Comparison of ENCODE assay signal across 10 mouse cellular contexts in the genomic region with DNA sequence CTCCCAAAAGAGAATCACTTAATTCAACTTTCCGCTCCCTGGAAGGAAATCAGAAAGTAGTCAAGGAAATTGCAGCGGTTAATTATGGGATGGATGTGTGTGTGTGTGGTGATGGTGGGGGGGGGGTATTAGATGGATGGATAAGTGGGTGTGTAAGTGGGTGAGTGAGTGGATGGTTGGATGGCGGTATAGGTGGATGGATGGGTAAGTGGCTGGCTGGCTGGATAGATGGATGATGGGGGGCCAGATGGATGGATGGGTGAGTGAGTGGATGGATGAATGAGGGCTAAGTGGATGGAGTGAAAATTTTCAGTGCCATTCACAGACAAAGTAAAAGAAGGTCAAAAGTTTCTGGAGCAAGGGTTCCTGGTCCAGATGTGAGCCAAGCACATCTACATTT. TPM values are rescaled to one million over a fixed set of nuclear protein-coding genes. Genes with fewer than 3 reads are reported as not detected.
DNase-seq lines count a peak whose midpoint lies in the region; ATAC-seq lines count a peak whose summit lies in the region.
"Had no signal": no experiment of that assay in that cellular context is flagged by ENCODE, and none has a peak within 500 bp of the region (broad histone marks: within the 10 kb centered on the region; RNA-seq: fewer than 3 reads in every experiment).

No protein-coding gene starts in this region.

- 45% methylated on average over 3 of the region's 3 CpGs for WGBS in lung, embryonic 15.5 days
- WGBS in forebrain, embryonic 10.5 days, result 49% methylated on average over 3 of the region's 3 CpGs
- 50% methylated on average over 3 of the region's 3 CpGs for WGBS in limb, embryonic 10.5 days
- 44% methylated on average over 3 of the region's 3 CpGs for WGBS in neural tube, embryonic 14.5 days

- peaks cover 39% of the 10 kb centered on the region for H3K4me1 ChIP-seq in lung, embryonic 15.5 days
- H3K4me1 ChIP-seq in forebrain, embryonic 10.5 days, result peaks cover 56% of the 10 kb centered on the region
- peaks cover 78% of the 10 kb centered on the region for H3K4me1 ChIP-seq in limb, embryonic 10.5 days
- peaks cover 7% of the 10 kb centered on the region for H3K4me1 ChIP-seq in neural tube, embryonic 14.5 days (ENCODE audit: control insufficient read depth, insufficient read depth, low read length)

- peak overlapping the region; percentile 56 for H3K4me3 ChIP-seq in lung, embryonic 15.5 days
- H3K4me3 ChIP-seq in forebrain, embryonic 10.5 days, result peak overlapping the region; percentile 77
- peak overlapping the region; percentile 84 for H3K4me3 ChIP-seq in limb, embryonic 10.5 days
- peak overlapping the region; percentile 52; the same call in 1 of the 2 replicates for H3K4me3 ChIP-seq in neural tube, embryonic 14.5 days (ENCODE audit: low read depth, low read length)

- intact Hi-C loops in gastrocnemius, postnatal 14 days (cut with DNase I; ENCODE audit: low total_unique reads), result no loop called here

- H3K9ac ChIP-seq in lung, embryonic 15.5 days, result peak overlapping the region; percentile 72; the same call in 1 of the 2 replicates
- H3K9ac ChIP-seq in neural tube, embryonic 14.5 days (replicated peaks; ENCODE audit: low read depth, low read length), result no peak overlapping the region

- H3K9me3 ChIP-seq in lung, embryonic 15.5 days, result no peaks in the 10 kb centered on the region
- H3K9me3 ChIP-seq in forebrain, embryonic 10.5 days, result no peaks in the 10 kb centered on the region
- H3K9me3 ChIP-seq in limb, embryonic 10.5 days (replicated peaks), result no peaks in the 10 kb centered on the region
- H3K9me3 ChIP-seq in neural tube, embryonic 14.5 days (ENCODE audit: control insufficient read depth, low read length), result no peaks in the 10 kb centered on the region

- ATAC-seq in lung, embryonic 15.5 days (ENCODE audit: borderline replicate concordance, extremely low read depth, low FRiP score, low TSS enrichment), result no peak
- ATAC-seq in neural tube, embryonic 14.5 days (ENCODE audit: low read depth), result no peak

- peak overlapping the region; percentile 75 for H3K4me2 ChIP-seq in lung, embryonic 15.5 days
- H3K4me2 ChIP-seq in neural tube, embryonic 14.5 days (ENCODE audit: low read depth, low read length), result peak overlapping the region; percentile 93

- H3K27me3 ChIP-seq in lung, embryonic 15.5 days, result no peaks in the 10 kb centered on the region
- peaks cover 12% of the 10 kb centered on the region for H3K27me3 ChIP-seq in forebrain, embryonic 10.5 days (ENCODE audit: poor library complexity, severe bottlenecking)
- no peaks in the 10 kb centered on the region for H3K27me3 ChIP-seq in limb, embryonic 10.5 days (ENCODE audit: low read depth, poor library complexity, severe bottlenecking)
- peaks cover 3% of the 10 kb centered on the region for H3K27me3 ChIP-seq in neural tube, embryonic 14.5 days (ENCODE audit: control insufficient read depth, insufficient read depth, low read length)

- DNase-seq in lung, postnatal 36 days, result no peak
- DNase-seq in forebrain, embryonic 10.5 days (ENCODE audit: extremely low spot score, low spot score), result no peak
- no peak for DNase-seq in limb, embryonic 10.5 days (ENCODE audit: low spot score)
- no peak for DNase-seq in thymus, postnatal 25 days
- no peak for DNase-seq in gastrocnemius, postnatal 14 days
- DNase-seq in frontal cortex, postnatal 25 days (ENCODE audit: low spot score in 2 of 2), result no peak

- H3K36me3 ChIP-seq in lung, embryonic 15.5 days, result no peaks in the 10 kb centered on the region
- no peaks in the 10 kb centered on the region for H3K36me3 ChIP-seq in forebrain, embryonic 10.5 days (replicated peaks)
- peaks cover 8% of the 10 kb centered on the region; the same call in 1 of the 2 replicates for H3K36me3 ChIP-seq in limb, embryonic 10.5 days
- no peaks in the 10 kb centered on the region for H3K36me3 ChIP-seq in neural tube, embryonic 14.5 days (ENCODE audit: control insufficient read depth, insufficient read depth, low read length)

- no peak overlapping the region for H3K27ac ChIP-seq in lung, embryonic 15.5 days
- H3K27ac ChIP-seq in forebrain, embryonic 10.5 days, result peak overlapping the region; percentile 86; the same call in 1 of the 2 replicates
- peak overlapping the region; percentile 91 for H3K27ac ChIP-seq in limb, embryonic 10.5 days
- no peak overlapping the region for H3K27ac ChIP-seq in neural tube, embryonic 14.5 days (ENCODE audit: low read depth, low read length)

RNA-seq across cellular contexts. Expression of a gene that starts 0.5 kb away (rescaled TPM):
- polyA plus RNA-seq in lung, embryonic 15.5 days (2015; fragmentation: Nextera tagmentation; extraction: Ambion mirVana), result 46.3 and 48.4 TPM in 2 replicates
- 20.9 and 23.0 TPM in 2 replicates for polyA plus RNA-seq in forebrain, embryonic 10.5 days (2016; fragmentation: Nextera tagmentation; extraction: Ambion mirVana)
- polyA plus RNA-seq in limb, embryonic 10.5 days (2016; fragmentation: Nextera tagmentation; extraction: Ambion mirVana), result 29.1 and 31.5 TPM in 2 replicates
- 15.6 and 29.7 TPM in 2 replicates for polyA plus RNA-seq in neural tube, embryonic 14.5 days (2014; fragmentation: Nextera tagmentation; extraction: Ambion mirVana)
- 10 to 100 TPM; 43.4 to 48.8 TPM for total RNA-seq in gastrocnemius, postnatal 14 days (2021)

RNA-seq across cellular contexts. Expression of a gene that starts 3.7 kb away (rescaled TPM):
- 15.4 and 17.0 TPM in 2 replicates for polyA plus RNA-seq in lung, embryonic 15.5 days (2015; fragmentation: Nextera tagmentation; extraction: Ambion mirVana)
- polyA plus RNA-seq in forebrain, embryonic 10.5 days (2016; fragmentation: Nextera tagmentation; extraction: Ambion mirVana), result 9.0 and 9.2 TPM in 2 replicates
- 13.3 and 13.5 TPM in 2 replicates for polyA plus RNA-seq in limb, embryonic 10.5 days (2016; fragmentation: Nextera tagmentation; extraction: Ambion mirVana)
- polyA plus RNA-seq in neural tube, embryonic 14.5 days (2014; fragmentation: Nextera tagmentation; extraction: Ambion mirVana), result 14.9 and 17.4 TPM in 2 replicates
- 10 to 100 TPM; 22.1 to 23.8 TPM for total RNA-seq in gastrocnemius, postnatal 14 days (2021)

RNA-seq across cellular contexts. Expression of a gene that starts 32.5 kb away (rescaled TPM):
- 34.0 and 36.2 TPM in 2 replicates for polyA plus RNA-seq in lung, embryonic 15.5 days (2015; fragmentation: Nextera tagmentation; extraction: Ambion mirVana)
- 42.9 and 43.4 TPM in 2 replicates for polyA plus RNA-seq in forebrain, embryonic 10.5 days (2016; fragmentation: Nextera tagmentation; extraction: Ambion mirVana)
- polyA plus RNA-seq in limb, embryonic 10.5 days (2016; fragmentation: Nextera tagmentation; extraction: Ambion mirVana), result 29.7 and 31.5 TPM in 2 replicates
- polyA plus RNA-seq in neural tube, embryonic 14.5 days (2014; fragmentation: Nextera tagmentation; extraction: Ambion mirVana), result 72.1 and 94.4 TPM in 2 replicates
- 100 to 1,000 TPM; 292 to 356 TPM for total RNA-seq in gastrocnemius, postnatal 14 days (2021)

RNA-seq across cellular contexts. Expression of a gene that starts 48.6 kb away (rescaled TPM):
- 1.6 and 3.8 TPM in 2 replicates for polyA plus RNA-seq in lung, embryonic 15.5 days (2015; fragmentation: Nextera tagmentation; extraction: Ambion mirVana)
- polyA plus RNA-seq in forebrain, embryonic 10.5 days (2016; fragmentation: Nextera tagmentation; extraction: Ambion mirVana), result not detected in 2 replicates
- not detected in 2 replicates for polyA plus RNA-seq in limb, embryonic 10.5 days (2016; fragmentation: Nextera tagmentation; extraction: Ambion mirVana)
- 0.36 and 0.55 TPM in 2 replicates for polyA plus RNA-seq in neural tube, embryonic 14.5 days (2014; fragmentation: Nextera tagmentation; extraction: Ambion mirVana)
- not detected for total RNA-seq in gastrocnemius, postnatal 14 days (2021)
- total RNA-seq: granulocyte monocyte progenitor cell, adult 5-6 weeks had no signal
- polyA plus RNA-seq: activated CD4-positive, CD25-positive, alpha-beta regulatory T cell, adult 4 months had no signal

Comparison
In these comparisons a context has a peak if more than half of its experiments do, and no peak if none do; other contexts are left out.
1. H3K27ac ChIP-seq: peak in forebrain, embryonic 10.5 days (single experiment) and limb, embryonic 10.5 days (single experiment); none in lung, embryonic 15.5 days (single experiment) and neural tube, embryonic 14.5 days (single experiment).
2. Peak in every context shown above with its lines, with median percentiles within 50 percentile points of each other: H3K4me3 ChIP-seq.